Mouse (Mus musculus) adrenal gland, adult 2 months (tissue): ENCODE measurements at regions not wholly inside any gene's neighbourhood (a gene's known extent, or its start where the extent isn't known, plus 50 kb on each side); places are given as distances from the start of the nearest gene placed in this dataset.
"Not testable (repeated sequence)": the region's sequence is repeated elsewhere in the genome, so short reads cannot be mapped to it uniquely, and the experiment has no call there.

Source experiments
- DNase-seq: peaks from one replicate; pipeline ENCODE4 v3.0.0; 2021

DNA sequence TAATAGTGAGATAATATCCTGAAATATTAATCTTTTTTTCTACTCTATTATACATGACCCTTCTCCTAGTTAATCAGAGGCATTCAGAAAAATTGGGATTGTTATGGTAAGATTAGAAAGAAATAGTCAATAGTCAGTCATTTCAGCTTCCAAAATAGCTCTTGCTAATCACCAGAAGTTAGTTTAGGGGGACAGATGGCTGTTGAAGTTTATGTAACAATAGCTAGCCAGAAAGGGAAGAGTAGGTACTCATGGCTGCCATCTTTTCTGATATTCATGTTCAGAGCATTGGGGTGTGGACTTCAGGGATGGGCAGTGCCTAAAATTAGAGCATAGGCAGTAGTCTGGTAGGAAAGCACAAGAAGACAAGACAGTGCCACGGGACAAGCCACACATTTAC lies 306.8 kb upstream of the Ercc4 start:
- no peak for DNase-seq

DNA sequence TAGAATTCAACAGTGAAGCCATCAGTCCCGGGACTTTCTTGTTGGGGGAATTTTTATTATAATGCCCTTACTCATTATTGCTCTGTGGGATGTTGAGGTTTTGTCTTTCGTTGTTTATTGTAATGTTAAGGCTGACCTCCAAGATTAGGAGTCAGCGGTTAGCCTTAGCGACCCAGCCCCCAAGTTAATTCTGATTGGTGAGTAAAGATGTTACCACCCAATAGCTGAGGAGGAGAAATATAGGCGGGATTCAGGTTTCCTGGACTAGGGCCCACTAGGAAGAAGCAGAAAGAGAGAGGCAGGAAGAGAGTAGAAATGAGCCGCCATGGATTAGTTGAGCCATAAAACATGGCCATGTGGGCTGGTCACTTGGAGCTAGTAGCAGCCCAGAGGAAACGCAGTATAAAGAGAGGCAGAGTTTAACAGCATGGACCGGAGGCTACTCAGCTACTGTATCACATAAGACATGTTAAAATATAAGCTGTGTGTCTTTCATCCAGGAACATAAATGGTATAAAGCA lies 302.1 kb upstream of the Ercc4 start:
- DNase-seq: no peak

DNA sequence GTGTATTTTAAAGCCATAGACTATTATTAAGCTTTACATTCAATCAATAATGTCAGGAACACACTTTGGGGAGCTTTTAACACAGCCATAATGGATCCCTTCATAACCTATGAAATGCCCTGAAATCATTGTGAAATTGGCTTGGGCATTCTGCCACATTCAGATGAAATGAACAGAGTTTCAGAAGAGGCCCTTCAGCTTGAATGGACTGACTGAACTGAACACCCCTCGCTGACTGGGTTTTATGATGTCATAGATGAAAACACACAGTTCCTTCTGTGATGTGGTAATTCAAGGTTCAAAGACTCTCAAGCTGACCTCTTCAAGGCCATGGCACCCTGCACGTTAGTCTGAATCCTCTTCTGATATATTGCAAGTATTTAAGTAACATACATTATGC lies 298.4 kb upstream of the Ercc4 start:
- DNase-seq: no peak

DNA sequence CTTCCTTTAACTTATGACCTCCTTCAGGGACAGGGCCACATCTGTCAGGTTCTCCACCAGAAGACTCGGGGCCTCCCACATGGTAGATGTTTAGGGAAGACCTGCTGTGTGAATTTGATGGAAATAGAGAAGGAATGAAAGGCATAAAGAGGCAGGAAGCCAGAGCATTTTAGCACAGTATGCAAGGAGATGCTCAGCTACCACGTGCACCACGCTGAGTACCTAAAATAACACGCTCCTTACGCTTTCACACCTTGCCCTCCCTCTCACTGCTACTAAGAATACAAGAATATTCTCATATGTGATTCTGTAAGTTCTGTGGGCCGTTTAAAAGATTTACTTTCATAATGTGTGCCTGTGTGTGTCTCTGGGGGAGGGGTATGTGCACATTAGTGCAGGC lies 284.8 kb upstream of the Ercc4 start:
- no peak for DNase-seq

DNA sequence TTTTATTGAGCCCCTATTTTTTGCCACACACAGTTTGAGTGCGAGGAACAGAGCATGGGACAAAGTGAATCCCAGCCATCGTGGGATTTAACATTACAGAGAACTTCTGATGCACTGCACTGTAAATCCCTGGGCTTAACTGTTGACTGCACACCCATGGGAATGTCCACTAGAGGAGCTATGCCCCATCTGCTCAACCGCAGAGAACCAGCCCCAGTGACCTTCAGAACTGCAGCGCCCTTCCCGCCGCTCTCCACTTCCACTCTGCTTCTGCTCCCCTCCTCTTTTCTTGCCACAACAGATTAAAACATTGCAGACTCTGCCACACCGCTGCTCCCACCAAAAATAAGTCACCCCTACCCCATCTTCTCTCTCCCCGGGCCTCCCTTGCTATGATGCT lies 283.3 kb upstream of the Ercc4 start:
- no peak for DNase-seq

DNA sequence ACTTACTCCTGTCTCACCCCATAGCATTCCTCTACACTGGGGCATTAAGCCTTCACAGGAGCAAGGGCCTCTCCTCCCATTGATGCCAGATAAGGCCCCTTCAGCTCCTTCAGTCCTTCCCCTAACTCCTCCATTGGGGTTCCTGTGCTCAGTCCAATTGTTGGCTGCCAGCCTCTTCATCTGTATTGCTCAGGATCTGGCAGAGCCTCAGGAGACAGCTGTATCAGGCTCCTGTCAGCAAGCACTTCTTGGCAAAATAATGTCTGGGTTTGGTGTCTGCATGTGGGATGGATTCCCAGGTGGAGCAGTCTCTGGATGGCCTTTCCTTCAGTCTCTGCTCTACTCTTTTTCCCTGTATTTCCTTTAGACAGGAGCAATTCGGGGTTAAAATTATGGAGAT lies 278.2 kb upstream of the Ercc4 start:
- not testable (repeated sequence) for DNase-seq

DNA sequence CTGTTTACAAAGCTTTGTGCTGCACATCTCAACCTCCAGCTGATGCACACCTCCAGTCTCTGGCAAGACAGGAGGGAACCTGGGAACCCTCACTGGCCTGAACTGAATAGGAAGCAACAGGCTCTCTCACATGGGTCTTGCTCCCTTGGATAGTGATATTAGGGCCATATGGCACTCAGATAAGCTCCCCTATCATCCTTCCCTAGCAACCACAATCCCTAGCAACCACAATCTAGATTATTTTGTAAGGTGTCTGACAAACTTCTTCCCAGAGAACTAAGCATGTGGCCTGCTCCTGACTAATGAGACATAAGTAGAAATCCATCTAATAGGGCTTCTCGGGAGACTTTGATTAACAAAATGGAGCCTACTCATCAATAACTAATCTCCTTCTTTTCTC lies 253.1 kb upstream of the Ercc4 start:
- no peak for DNase-seq

DNA sequence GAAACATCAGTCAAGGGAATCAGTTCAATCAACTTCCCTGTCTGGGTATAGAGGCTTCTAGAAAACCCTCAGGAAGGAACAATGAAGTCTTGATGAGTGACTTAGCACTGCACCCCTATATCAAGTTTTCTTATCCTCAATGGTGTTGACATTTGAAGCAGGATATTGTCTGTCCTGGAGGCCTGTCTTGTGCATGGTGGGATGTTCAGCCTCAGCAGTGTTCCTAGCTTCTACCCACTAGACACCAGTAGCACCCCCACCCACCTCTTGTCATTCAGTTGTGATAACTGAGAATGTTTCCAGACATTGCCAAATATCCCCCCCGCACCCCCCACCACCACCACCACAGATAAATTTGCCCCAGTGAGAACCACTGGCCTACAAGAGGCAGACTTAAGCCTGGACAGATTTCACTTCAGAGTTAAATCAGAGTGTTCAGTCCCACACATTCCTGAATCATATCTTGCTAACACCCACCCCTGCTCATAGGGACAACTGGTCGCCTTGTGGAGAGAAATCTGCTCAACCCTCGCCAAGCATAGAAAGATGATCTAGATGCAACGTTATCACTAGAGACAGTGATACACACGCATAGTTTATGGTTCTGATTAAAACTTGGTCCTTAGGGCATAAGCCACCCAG lies 249.6 kb upstream of the Ercc4 start:
- DNase-seq: no peak

DNA sequence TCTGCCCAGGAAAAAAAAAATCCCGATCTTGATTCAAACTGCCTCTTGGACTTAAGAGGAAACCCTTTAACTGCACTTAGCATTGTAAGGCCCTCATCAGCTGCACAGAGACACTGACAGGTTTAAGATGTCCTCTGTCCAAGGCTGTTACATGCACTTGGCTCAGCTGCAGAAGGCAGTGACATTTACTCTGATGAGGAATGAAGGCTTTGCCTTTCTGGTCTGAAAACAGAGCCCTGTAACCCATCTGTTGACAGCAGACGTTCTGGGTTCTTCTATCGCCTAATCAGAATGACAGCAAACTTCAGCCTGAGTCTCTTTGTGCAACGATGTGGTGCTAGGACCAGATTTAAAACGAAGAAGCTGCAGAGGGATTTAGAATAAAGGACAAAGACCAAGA lies 246.9 kb upstream of the Ercc4 start:
- DNase-seq: no peak

DNA sequence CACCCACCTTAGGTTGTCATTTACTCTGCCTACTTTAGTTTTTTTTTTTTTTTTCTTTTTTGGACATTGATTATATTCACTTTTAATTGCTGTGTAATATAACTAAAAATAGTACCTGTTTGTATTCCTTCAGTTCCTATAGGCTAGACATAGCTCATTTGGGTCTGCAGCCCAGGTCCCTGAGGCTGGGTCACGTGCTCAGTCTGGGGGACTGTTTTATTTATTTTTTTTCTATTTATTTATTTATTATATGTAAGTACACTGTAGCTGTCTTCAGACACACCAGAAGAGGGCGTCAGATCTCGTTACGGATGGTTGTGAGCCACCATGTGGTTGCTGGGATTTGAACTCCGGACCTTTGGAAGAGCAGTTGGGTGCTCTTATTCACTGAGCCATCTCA lies 231.2 kb upstream of the Ercc4 start:
- not testable (repeated sequence) for DNase-seq

DNA sequence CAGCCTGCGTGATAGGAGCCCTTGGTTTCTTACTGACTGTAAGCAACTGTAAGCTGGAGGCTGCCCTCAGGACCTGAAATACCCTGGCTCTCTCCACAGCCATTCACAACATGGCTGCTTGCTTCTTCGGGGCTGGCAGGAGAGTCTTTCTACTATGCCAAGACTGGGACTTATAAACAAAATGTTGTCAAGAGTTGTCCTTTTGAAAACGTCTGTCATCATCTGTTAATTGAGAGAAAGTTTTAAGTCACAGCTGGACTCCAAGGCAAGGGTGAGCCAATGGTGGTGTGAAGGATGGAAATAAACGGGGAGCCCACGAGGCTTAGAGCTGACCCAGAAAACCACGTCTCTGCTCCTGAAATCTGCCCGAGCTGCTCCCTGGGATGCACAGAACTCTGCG lies 229.5 kb upstream of the Ercc4 start:
- no peak for DNase-seq

DNA sequence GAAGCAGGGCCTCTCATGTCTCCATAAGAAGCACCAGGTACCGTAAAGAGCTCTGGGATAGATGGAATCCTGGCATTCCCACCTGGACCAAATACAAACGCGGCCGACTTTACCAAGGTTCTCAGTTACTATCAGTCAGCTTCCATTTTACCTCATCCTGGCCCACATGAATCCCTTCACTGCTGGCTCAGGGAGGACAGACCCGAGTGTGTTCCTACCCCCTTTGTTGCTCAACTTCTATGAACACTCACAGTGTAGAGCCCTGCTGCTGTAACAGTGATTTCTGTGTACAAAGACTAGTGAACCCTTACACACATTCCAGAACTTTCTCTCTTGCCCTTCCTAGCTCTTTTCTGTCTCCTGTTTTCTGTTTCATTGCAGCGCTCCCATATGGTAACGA lies 229.0 kb upstream of the Ercc4 start:
- DNase-seq: no peak

DNA sequence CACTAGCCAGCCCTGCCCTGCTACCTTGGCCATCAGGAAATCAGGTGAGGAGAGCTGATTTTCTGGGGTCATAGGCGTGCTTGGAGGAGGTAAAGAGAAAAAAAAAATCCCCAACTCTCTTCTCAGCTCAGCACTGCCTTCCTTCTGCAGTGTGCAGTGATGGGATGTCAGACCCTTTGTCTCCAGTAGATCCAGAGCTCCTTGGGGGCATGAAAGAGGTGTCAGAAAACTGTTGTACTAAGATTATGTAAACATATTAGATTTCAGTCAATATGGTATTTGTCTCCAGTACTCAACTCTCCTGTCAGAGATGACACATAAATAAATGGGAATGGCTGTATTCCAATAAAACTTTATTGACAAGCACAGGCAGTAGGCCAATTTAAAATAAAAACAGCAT lies 226.8 kb upstream of the Ercc4 start:
- DNase-seq: no peak

DNA sequence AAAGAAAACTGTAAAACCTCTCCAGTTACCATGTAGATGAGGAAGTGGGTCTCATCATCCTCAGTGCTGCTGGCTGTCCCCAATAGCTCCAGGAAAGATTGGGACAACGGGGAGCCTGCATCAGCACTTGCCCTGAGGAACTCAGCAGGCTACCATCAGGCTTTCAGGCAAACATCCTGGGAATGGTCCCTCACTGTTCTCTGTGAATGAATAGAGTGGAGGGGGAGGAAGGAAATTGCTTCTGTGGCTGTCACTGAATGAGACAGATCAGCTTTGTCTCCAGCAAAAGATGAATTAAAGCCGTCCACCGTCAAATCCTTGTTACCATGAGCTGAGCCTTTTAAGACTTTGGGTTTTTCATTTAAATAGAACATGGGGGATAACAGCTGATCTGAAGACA lies 224.9 kb upstream of the Ercc4 start:
- DNase-seq: no peak

DNA sequence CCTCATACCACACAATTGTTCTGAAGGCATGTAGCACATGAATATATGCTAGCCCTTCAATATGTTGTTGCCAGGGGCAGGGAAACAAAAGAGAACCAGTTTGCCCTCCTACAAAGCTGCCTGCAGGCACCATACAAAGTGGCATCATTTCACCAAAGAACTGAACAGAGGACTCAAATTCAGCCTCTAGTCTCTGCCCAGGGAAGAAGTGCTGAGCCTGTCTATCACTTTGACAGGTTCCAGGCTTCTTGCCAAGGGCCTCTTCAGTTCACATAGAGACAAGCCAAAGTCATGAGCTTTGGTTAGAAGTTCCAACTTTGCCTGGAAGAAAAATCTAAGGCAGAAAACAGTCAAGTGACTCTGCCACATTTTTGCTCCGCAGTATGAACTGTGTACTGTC lies 223.4 kb upstream of the Ercc4 start:
- DNase-seq: no peak

DNA sequence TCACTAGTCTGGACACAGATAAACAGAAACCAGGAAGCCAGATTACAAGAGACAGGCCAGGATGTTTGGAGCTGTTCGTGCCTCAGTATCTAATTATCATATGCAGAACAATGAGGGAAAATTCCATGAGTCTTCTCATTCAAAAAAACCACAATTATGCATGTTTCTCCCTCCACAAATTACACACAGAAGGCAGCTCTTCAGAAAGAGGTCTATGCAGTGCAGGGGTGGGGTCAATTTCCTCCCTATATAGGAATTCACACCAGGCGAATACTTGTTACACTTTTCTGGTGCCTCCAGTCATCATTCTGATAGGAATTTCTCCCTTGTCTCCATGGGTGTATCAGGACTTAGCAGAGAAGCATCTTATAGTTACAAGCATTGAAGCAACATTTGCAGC lies 222.1 kb upstream of the Ercc4 start:
- DNase-seq: no peak

DNA sequence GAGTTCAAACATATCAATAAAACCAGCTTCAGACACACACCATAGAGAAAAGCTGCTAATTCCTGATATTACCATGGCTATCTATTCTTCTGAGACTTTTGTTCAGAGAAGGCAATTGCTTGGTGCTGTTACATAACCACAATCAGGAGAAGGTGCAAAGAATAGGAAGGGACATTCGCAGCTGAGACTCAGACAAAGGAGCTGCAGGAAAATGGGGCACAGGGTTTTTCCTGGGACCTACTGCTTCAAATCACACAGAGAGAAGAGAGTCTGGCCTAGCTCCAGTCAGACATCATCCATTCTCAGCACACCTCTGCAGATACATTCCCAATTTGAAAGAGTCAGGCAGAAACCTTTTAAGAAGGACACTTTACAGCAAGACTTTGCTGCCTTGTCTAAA lies 219.4 kb upstream of the Ercc4 start:
- DNase-seq: no peak

DNA sequence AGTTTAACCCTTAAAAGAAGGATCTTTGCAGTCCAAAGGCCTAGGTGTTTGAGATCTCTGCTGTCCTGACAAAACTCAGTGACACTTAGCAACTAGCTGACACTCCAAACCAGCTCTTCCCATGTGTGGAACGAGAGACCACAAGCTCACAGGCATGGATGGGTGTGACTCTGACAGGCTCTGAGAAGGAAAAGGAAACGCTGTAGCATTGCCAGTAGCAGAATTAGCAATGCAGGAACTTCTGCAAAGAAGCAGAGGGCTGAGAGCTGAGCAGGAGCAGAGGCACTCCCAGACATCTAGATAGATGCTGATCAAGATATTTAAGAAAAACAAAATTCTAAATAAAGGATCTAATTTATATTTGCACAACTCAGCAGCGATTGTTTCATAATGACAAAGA lies 218.9 kb upstream of the Ercc4 start:
- no peak for DNase-seq

DNA sequence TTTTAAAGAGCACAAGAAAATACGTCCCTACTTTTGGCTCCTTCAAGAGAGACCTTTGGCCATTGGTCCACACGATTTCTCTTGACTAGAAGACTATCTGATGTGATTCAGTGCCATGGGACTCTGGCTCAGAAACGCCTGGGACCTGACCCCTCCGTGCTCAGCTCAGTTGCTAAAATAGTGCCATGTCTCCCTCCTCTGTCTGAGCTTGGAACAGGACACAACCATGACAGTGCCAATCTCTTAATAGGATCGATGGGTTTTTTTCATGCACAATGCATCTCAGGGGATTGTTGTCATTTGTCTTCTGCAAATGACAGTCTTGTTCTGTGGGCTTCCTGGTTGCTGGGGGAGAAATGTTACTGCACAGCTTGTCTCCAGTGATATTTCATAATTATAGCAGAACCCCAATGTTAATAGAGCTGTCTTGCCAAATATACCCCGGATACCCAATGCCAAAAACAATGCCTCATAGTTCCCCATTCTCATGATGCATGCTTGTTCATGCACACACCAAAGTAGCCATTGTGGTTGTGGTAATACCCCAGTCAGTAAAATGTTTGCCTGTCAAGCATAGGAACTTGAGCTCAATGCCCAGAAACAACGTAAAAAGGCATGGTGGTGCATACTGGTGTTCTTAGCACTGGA lies 216.7 kb upstream of the Ercc4 start:
- DNase-seq: no peak

DNA sequence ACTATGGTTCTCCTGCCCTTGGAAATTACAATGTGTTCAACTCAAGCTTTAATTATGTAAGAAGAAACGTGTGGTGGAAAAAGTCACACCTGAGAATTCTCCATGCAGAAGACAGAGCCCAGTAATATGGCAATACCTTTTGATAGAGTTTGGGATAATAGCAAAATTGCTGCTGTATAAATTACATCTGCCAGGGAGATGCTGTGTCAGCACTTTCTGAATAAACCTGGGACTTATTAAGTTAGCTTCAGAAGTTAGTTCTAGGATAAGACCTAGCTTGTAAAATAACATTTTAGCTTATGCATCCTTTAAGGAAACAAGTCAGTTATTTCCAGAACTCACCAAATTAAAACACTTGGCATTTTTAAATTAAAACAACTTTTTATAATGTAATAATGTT lies 212.2 kb upstream of the Ercc4 start:
- no peak for DNase-seq

DNA sequence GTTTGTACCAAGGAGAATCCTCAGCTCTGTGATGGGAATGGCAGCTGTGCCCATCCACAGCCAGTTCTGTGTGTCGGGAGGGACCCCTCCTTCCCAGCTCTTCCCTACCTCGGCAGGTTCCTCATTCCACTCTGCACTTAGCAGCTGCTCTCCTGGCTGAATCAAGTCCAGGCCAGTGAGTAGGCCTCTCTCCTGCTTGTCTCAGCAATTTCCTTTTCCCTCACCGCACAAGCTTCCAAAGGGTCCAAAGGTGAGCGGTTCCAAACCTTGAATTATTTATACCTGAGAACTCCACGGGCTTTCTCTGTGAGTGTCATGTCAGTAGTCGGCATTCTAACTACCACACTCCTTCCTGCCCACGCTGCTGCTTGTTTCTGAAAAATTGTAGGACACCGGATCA lies 208.8 kb upstream of the Ercc4 start:
- DNase-seq: no peak

DNA sequence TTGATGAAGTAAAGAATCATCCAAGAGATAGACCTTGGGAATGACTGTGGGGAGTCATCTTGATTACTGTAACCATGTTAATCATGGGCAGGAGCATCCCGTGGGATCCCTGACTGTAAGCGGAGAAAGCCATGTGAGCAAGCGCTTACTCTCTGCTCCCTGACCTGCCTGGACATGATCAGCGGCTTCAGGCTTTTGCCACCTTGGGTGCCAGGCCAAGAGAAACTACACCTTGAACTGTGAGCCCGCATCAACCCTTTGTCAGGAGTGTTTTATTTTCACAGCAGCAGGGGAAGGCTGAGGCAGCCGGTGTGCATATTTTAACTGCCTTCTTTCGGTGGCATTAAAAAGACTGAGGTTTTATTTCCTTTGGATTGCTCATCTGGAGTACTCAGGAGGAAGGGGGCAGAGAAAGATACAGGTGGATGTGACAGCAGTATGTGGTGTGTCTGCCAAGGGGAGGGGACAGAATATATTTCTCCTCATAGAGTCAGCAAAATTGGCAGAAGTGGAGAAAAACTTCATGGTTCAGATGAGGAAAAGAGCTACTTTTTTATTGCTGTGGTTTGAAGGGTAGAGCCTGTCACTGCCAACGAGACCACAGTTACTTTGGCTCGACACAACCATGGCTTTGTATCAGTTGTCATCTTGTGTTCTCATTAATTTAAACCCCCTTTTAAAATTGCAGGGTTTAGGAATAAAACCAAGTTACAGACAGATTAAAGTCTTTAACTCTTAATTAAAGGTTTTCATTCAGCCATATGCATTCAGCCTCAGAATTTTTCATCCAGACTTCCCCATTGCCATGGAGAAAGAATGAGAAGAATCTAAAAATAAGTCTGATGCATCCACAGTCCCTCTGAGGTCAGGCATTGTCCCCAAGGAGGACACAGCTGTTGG lies 208.1 kb upstream of the Ercc4 start:
- DNase-seq: no peak

DNA sequence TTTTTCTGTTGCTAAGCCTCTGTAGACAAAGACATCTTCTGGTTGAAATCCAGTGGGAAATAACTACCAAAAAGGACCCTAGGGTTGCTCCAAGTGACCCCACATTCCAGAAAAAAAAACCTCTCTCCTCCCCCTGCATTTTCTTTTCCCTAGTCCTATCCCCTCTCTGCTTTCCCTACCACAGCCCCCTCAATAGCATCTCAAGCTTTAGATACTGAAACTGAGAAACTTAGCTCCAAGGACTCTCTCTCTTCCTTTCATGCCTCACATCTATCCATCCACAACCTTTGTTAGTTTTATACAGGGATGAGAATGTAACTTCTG lies 207.5 kb upstream of the Ercc4 start:
- no peak for DNase-seq
